Comparison of ENCODE assay signal across 28 mouse cellular contexts in the genomic region with DNA sequence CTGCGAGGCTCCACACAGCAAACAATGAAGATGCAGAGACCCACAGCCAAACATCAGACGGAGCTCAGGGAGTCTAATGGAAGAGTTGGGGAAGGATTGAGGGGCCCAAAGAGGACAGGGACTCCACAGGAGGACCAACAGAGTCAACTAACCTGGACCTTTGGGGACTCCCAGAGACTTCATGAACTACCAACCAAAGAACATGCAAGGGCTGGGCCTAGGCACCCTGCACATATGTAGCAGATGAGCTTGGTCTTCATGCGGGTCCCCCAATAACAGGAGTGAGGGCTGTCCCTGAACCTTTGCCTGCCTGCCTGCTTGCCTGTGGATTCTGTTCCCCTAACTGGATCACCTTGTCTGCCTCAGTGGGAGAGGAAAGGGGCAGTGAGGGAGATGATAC.
"Had no signal": no experiment of that assay in that cellular context is flagged by ENCODE, and none has a peak within 500 bp of the region (broad histone marks: within the 10 kb centered on the region; RNA-seq: fewer than 3 reads in every experiment).

No protein-coding gene starts in this region.

- H3K4me2 ChIP-seq: embryonic facial prominence, embryonic 12.5 days; embryonic facial prominence, embryonic 13.5 days; embryonic facial prominence, embryonic 15.5 days; forebrain, embryonic 12.5 days; forebrain, embryonic 13.5 days; forebrain, embryonic 15.5 days had no signal

- DNase-seq: cerebellum, adult 2 months; cerebellum, adult 8-10 months; cerebellum, adult 9-10 months; cerebellum, adult 9-11 months; cerebellum, postnatal 10 days; cerebellum, postnatal 14 days; cerebellum, postnatal 25 days; cerebellum, postnatal 36 days; embryo, embryonic 11 days; forebrain, postnatal 0 days; gastrocnemius, adult 2 months; gastrocnemius, postnatal 10 days; gastrocnemius, postnatal 14 days; gastrocnemius, postnatal 25 days; gastrocnemius, postnatal 36 days; heart, adult 18-20 months; heart, adult 2 months had no signal

- ATAC-seq: forebrain, embryonic 13.5 days; forebrain, embryonic 14.5 days; forebrain, embryonic 15.5 days; forebrain, embryonic 16.5 days; forebrain, postnatal 0 days had no signal

- H3K9ac ChIP-seq: embryonic facial prominence, embryonic 12.5 days; embryonic facial prominence, embryonic 13.5 days; embryonic facial prominence, embryonic 15.5 days; forebrain, embryonic 12.5 days; forebrain, embryonic 13.5 days; forebrain, embryonic 15.5 days; forebrain, postnatal 0 days had no signal

- H3K4me3 ChIP-seq: embryonic facial prominence, embryonic 10.5 days; embryonic facial prominence, embryonic 12.5 days; embryonic facial prominence, embryonic 13.5 days; embryonic facial prominence, embryonic 15.5 days; erythroblast, embryonic 14.5 days; forebrain, embryonic 10.5 days; forebrain, embryonic 12.5 days; forebrain, embryonic 13.5 days; forebrain, embryonic 15.5 days; gastrocnemius, adult 2 months; heart, adult 2 months had no signal

- H3K27me3 ChIP-seq: embryonic facial prominence, embryonic 12.5 days; embryonic facial prominence, embryonic 13.5 days; embryonic facial prominence, embryonic 15.5 days; forebrain, embryonic 12.5 days; forebrain, embryonic 13.5 days; forebrain, embryonic 15.5 days had no signal

- H3K4me1 ChIP-seq: embryonic facial prominence, embryonic 12.5 days; embryonic facial prominence, embryonic 13.5 days; embryonic facial prominence, embryonic 15.5 days; forebrain, embryonic 10.5 days; forebrain, embryonic 12.5 days; forebrain, embryonic 13.5 days; forebrain, embryonic 15.5 days had no signal

- H3K9me3 ChIP-seq: embryonic facial prominence, embryonic 10.5 days; embryonic facial prominence, embryonic 12.5 days; embryonic facial prominence, embryonic 13.5 days; embryonic facial prominence, embryonic 15.5 days; forebrain, embryonic 10.5 days; forebrain, embryonic 12.5 days; forebrain, embryonic 13.5 days; forebrain, embryonic 15.5 days had no signal

- H3K27ac ChIP-seq: embryonic facial prominence, embryonic 10.5 days; embryonic facial prominence, embryonic 12.5 days; embryonic facial prominence, embryonic 13.5 days; embryonic facial prominence, embryonic 15.5 days; forebrain, embryonic 10.5 days; forebrain, embryonic 12.5 days; forebrain, embryonic 13.5 days; forebrain, embryonic 15.5 days; gastrocnemius, adult 2 months; heart, adult 2 months had no signal
